30 mouse cellular contexts compared by ENCODE assay signal in genomic region chr4:126742976-126743375, GRCm38 (mm10). TPM values are rescaled to one million over a fixed set of nuclear protein-coding genes. Genes with fewer than 3 reads are reported as not detected.
DNase-seq lines count a peak whose midpoint lies in the region; ATAC-seq and TF ChIP-seq lines count a peak whose summit lies in the region.
"Had no signal": no experiment of that assay in that cellular context is flagged by ENCODE, and none has a peak within 500 bp of the region (broad histone marks: within the 10 kb centered on the region; RNA-seq: fewer than 3 reads in every experiment).

No protein-coding gene starts in this region.

- ATAC-seq in forebrain, embryonic 11.5 days (replicated peaks; ENCODE audit: low FRiP score): no peak
- ATAC-seq: activated CD4-positive, CD25-positive, alpha-beta regulatory T cell, adult 4 months; CD4-positive, CD25-positive, alpha-beta regulatory T cell, adult 4 months; forebrain, embryonic 14.5 days; forebrain, embryonic 16.5 days; Patski had no signal

- no peaks in the 10 kb centered on the region; the same call in 1 of the 2 replicates for H3K36me3 ChIP-seq in forebrain, embryonic 11.5 days (ENCODE audit: control insufficient read depth, insufficient read depth, low read length)
- H3K36me3 ChIP-seq in forebrain, embryonic 10.5 days (replicated peaks): peaks cover 37% of the 10 kb centered on the region
- H3K36me3 ChIP-seq in testis, adult 2 months (ENCODE audit: control insufficient read depth, insufficient read depth, low read length): no peaks in the 10 kb centered on the region

- TF ChIP-seq POLR2A in testis, adult 2 months (IDR thresholded peaks at IDR 0.05; ENCODE audit: control insufficient read depth, low read depth, low read length): no peak

- H3K4me1 ChIP-seq in forebrain, embryonic 11.5 days (replicated peaks; ENCODE audit: control insufficient read depth, insufficient read depth, low read length): 0 out of 2 replicates have a peak, but pooled peaks cover 5% of the 10 kb centered on the region
- peaks cover 47% of the 10 kb centered on the region for H3K4me1 ChIP-seq in forebrain, embryonic 10.5 days
- H3K4me1 ChIP-seq in testis, adult 2 months (ENCODE audit: control insufficient read depth, insufficient read depth, low read length): peaks cover 3% of the 10 kb centered on the region

- DNase-seq in forebrain, embryonic 11.5 days (ENCODE audit: low spot score): peak; percentile 38
- DNase-seq in forebrain, embryonic 10.5 days (ENCODE audit: extremely low spot score, low spot score): no peak
- DNase-seq in heart, postnatal 10 days: peak; percentile 32 to 37
- no peak for DNase-seq in heart, postnatal 36 days
- no peak for DNase-seq in layer of hippocampus, adult 2 months (ENCODE audit: low spot score in 2 of 2)
- DNase-seq in layer of hippocampus, postnatal 36 days: no peak
- no peak for DNase-seq in testis, postnatal 10 days (ENCODE audit: low spot score)
- DNase-seq: adrenal gland, adult 2 months; adrenal gland, postnatal 10 days; adrenal gland, postnatal 25 days; B cell, adult 2 months; cerebellum, adult 11 months; cerebellum, adult 8-10 months; cerebellum, postnatal 14 days; cerebellum, postnatal 36 days had no signal

- H3K27ac ChIP-seq in forebrain, embryonic 11.5 days (ENCODE audit: low read depth, low read length): no peak overlapping the region
- H3K27ac ChIP-seq in forebrain, embryonic 10.5 days: no peak overlapping the region
- peak overlapping the region; percentile 78; the same call in 1 of the 2 replicates for H3K27ac ChIP-seq in layer of hippocampus, adult 2 months
- no peak overlapping the region for H3K27ac ChIP-seq in testis, adult 2 months (ENCODE audit: control insufficient read depth, insufficient read depth, low read depth, low read length)
- H3K27ac ChIP-seq: embryonic facial prominence, embryonic 13.5 days; embryonic facial prominence, embryonic 15.5 days; forebrain, embryonic 12.5 days had no signal

- peaks cover 18% of the 10 kb centered on the region for H3K27me3 ChIP-seq in forebrain, embryonic 11.5 days (ENCODE audit: control insufficient read depth, insufficient read depth, low read length)
- peaks cover 68% of the 10 kb centered on the region for H3K27me3 ChIP-seq in forebrain, embryonic 10.5 days (ENCODE audit: poor library complexity, severe bottlenecking)
- no peaks in the 10 kb centered on the region for H3K27me3 ChIP-seq in testis, adult 2 months (ENCODE audit: control insufficient read depth, insufficient read depth, low read length)
- H3K27me3 ChIP-seq: CH12.LX, Patski had no signal

- no peak for TF ChIP-seq CTCF in layer of hippocampus, adult 2 months (conservative IDR thresholded peaks at IDR 0.05)
- TF ChIP-seq CTCF in testis, adult 2 months (IDR thresholded peaks at IDR 0.05; ENCODE audit: control insufficient read depth, insufficient read depth, insufficient replicate concordance, low read depth, low read length): no peak

- WGBS in forebrain, embryonic 11.5 days: 61% methylated on average over 2 of the region's 2 CpGs
- WGBS in forebrain, embryonic 10.5 days: 48% methylated on average over 2 of the region's 2 CpGs

- H3K4me3 ChIP-seq in forebrain, embryonic 11.5 days (ENCODE audit: low read depth, low read length): no peak overlapping the region
- H3K4me3 ChIP-seq in forebrain, embryonic 10.5 days: no peak overlapping the region
- H3K4me3 ChIP-seq in layer of hippocampus, adult 2 months: no peak overlapping the region
- peak overlapping the region; percentile 34 for H3K4me3 ChIP-seq in testis, adult 2 months (ENCODE audit: control insufficient read depth, low read depth, low read length)
- H3K4me3 ChIP-seq: embryonic facial prominence, embryonic 13.5 days; embryonic facial prominence, embryonic 15.5 days; erythroblast, embryonic 14.5 days; forebrain, embryonic 12.5 days had no signal

- no peaks in the 10 kb centered on the region for H3K9me3 ChIP-seq in forebrain, embryonic 11.5 days (ENCODE audit: control insufficient read depth, low read length)
- no peaks in the 10 kb centered on the region for H3K9me3 ChIP-seq in forebrain, embryonic 10.5 days
- H3K9me3 ChIP-seq: embryonic facial prominence, embryonic 13.5 days; embryonic facial prominence, embryonic 15.5 days; forebrain, embryonic 12.5 days; G1E had no signal

- intact Hi-C loops in heart, postnatal 10 days (cut with DNase I): no loop called here
- intact Hi-C loops in heart, postnatal 36 days (cut with DNase I): no loop called here

- no peak overlapping the region for H3K9ac ChIP-seq in forebrain, embryonic 11.5 days (ENCODE audit: low read length)
- H3K9ac ChIP-seq: embryonic facial prominence, embryonic 13.5 days; embryonic facial prominence, embryonic 15.5 days; forebrain, embryonic 12.5 days had no signal

- no peak overlapping the region for H3K4me2 ChIP-seq in forebrain, embryonic 11.5 days (ENCODE audit: low read depth, low read length, severe bottlenecking)
- H3K4me2 ChIP-seq: embryonic facial prominence, embryonic 13.5 days; embryonic facial prominence, embryonic 15.5 days; forebrain, embryonic 12.5 days had no signal

RNA-seq across cellular contexts. Expression of gene Tfap2e, which starts 6.9 kb away (rescaled TPM):
- 0.21 and 0.32 TPM in 2 replicates for polyA plus RNA-seq in forebrain, embryonic 11.5 days (2014; fragmentation: Nextera tagmentation; extraction: Ambion mirVana)
- 0.06 TPM in 1 of 2 replicates, not detected in the other for polyA plus RNA-seq in forebrain, embryonic 10.5 days (2016; fragmentation: Nextera tagmentation; extraction: Ambion mirVana)
- not detected for total RNA-seq in heart, postnatal 10 days (2021)
- not detected for total RNA-seq in heart, postnatal 36 days (2021)
- under 1 TPM in 1 of 2 experiments, not detected in 1; 0.18 TPM for total RNA-seq in layer of hippocampus, adult 2 months (2021)
- not detected for total RNA-seq in layer of hippocampus, postnatal 36 days (2021)
- 0.05 and 0.06 TPM in 2 replicates for polyA plus RNA-seq in testis, adult 2 months (2012; rRNA removed)
- total RNA-seq: adrenal gland, adult 2 months; adrenal gland, postnatal 10 days; adrenal gland, postnatal 25 days; adrenal gland, postnatal 4 days; CH12.LX; common myeloid progenitor, adult 5-6 weeks had no signal
- polyA plus RNA-seq: activated CD4-positive, CD25-positive, alpha-beta regulatory T cell, adult 4 months; adrenal gland, adult 2 months; CD4-positive, CD25-positive, alpha-beta regulatory T cell, adult 4 months; embryonic facial prominence, embryonic 11.5 days; embryonic facial prominence, embryonic 13.5 days; erythroblast, embryonic 14.5 days; G1E; Patski had no signal

RNA-seq across cellular contexts. Expression of gene Ncdn, which starts 10.3 kb away (rescaled TPM):
- 37.3 and 39.7 TPM in 2 replicates for polyA plus RNA-seq in forebrain, embryonic 11.5 days (2014; fragmentation: Nextera tagmentation; extraction: Ambion mirVana)
- polyA plus RNA-seq in forebrain, embryonic 10.5 days (2016; fragmentation: Nextera tagmentation; extraction: Ambion mirVana): 36.6 and 36.9 TPM in 2 replicates
- total RNA-seq in heart, postnatal 10 days (2021): 10 to 100 TPM; 15.3 to 17.2 TPM
- total RNA-seq in heart, postnatal 36 days (2021): 10 to 100 TPM; 13.0 to 16.0 TPM
- total RNA-seq in layer of hippocampus, adult 2 months (2021): 1,000 to 10,000 TPM; 1,998 to 2,007 TPM
- 1,000 to 10,000 TPM; 1,851 to 1,927 TPM for total RNA-seq in layer of hippocampus, postnatal 36 days (2021)
- polyA plus RNA-seq in testis, adult 2 months (2012; rRNA removed): 6.6 and 6.7 TPM in 2 replicates

RNA-seq across cellular contexts. Expression of gene AU040320, which starts 10.4 kb away (rescaled TPM):
- 30.1 and 31.5 TPM in 2 replicates for polyA plus RNA-seq in forebrain, embryonic 11.5 days (2014; fragmentation: Nextera tagmentation; extraction: Ambion mirVana)
- 20.9 and 23.7 TPM in 2 replicates for polyA plus RNA-seq in forebrain, embryonic 10.5 days (2016; fragmentation: Nextera tagmentation; extraction: Ambion mirVana)
- total RNA-seq in heart, postnatal 10 days (2021): 10 to 100 TPM; 26.2 to 31.6 TPM
- total RNA-seq in heart, postnatal 36 days (2021): 10 to 100 TPM; 29.4 to 33.5 TPM
- 10 to 100 TPM; 68.7 to 72.4 TPM for total RNA-seq in layer of hippocampus, adult 2 months (2021)
- total RNA-seq in layer of hippocampus, postnatal 36 days (2021): 10 to 100 TPM; 65.6 to 66.1 TPM
- polyA plus RNA-seq in testis, adult 2 months (2012; rRNA removed): 74.1 and 79.1 TPM in 2 replicates

Comparison
In these comparisons a context has a peak if more than half of its experiments do, and no peak if none do; other contexts are left out.
1. DNase-seq: peak in forebrain, embryonic 11.5 days (single experiment) and heart, postnatal 10 days (2 of 2); none in forebrain, embryonic 10.5 days (single experiment), heart, postnatal 36 days (0 of 2), layer of hippocampus, adult 2 months (0 of 2), layer of hippocampus, postnatal 36 days (0 of 2) and testis, postnatal 10 days (single experiment).
2. RNA of gene Ncdn, which starts 10.3 kb away (total RNA-seq): 1,998 to 2,007 TPM in layer of hippocampus, adult 2 months and 1,851 to 1,927 TPM in layer of hippocampus, postnatal 36 days; 15.3 to 17.2 TPM in heart, postnatal 10 days and 13.0 to 16.0 TPM in heart, postnatal 36 days; every median in the first group is over 100 times any median in the second.